Mouse (Mus musculus): ENCODE results near the gene Appbp2.

- TF ChIP-seq POLR2A (IDR thresholded peaks at IDR 0.05; ENCODE audit: borderline replicate concordance, insufficient read depth, low read length) (no peak), CTCF (IDR thresholded peaks at IDR 0.05; ENCODE audit: borderline replicate concordance, insufficient read depth, low read depth, low read length) (no peak)
Measured at GRCm38 (mm10) chr11:85223248-85223647, 11.7 kb downstream of the Appbp2 start.
